Mouse (Mus musculus): ENCODE measurements around the gene Lrtm1.

Gene Lrtm1

DNA sequence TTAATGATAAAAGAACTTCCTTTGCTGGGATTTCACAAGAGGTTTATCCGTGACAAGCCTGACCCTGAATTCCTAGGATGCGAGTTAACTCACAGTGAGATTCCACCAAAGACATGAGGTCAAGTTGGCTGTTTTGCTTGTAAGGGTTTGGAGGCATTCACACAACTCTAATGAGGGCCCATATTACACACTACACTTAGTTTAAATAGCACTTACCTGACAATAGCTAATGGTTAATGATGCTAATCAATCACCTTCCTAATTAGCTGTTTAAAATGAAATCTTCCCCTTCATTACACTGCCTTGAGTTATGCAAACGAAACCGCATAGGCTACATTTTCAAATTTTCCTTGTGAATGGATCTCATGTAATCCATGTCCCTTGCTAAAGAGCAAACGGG is 20.2 kb downstream of the Lrtm1 start:
- no peak for DNase-seq

DNA sequence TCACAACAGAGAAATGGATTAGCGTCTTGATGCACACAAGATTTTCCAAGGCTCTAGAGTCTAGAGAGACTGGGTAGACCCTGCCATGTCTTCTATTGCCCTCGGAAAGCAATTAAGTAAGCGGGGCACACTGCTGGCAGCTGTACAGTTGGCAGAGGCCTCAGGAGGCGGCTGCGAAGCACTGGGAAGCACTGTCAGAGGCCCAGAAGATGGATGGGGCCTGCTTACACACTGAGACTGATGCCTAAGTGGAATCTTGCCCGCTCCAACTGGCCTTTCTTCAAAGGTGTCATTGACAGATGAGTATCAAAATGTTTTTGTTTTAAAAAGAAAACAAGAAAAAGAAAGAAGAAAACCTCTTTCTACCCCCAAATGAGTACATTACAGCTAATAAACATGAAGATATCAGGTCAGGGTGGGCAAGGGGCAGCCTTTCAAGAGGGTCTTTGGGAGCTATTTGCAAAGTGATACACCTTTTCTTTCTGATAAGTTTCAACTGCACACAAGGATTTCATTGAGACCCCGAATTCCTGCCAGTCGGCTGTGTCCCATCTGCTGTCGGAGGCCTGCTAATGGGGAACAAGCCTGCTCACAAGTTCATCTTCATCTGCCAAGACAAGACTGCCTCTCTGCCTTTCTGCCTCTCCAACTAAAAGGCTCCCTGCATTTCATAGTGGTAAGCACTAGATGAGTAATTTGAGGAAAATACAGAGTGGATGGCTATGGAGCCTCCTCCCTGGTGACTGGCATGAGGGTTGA is 22.8 kb downstream of the Lrtm1 start:
- no peak for DNase-seq

DNA sequence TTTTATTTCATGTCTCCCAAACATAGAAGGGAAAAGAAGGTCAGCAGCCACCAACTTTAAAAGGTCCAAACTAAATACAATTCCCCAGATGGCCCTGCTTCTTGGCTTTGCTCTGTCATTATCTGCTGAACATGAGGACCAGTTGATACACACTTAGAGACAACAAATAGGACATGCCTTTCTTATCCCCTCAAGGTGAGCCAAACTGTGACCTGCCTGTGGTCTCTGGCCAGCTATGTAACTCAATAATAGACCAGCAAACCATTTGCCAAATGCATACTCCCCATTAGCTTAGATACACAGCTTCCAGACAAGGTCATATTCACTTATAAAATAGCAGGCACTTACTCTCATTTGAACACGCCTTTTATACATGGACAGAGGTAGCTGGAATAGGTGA is 23.5 kb downstream of the Lrtm1 start:
- DNase-seq = no peak

DNA sequence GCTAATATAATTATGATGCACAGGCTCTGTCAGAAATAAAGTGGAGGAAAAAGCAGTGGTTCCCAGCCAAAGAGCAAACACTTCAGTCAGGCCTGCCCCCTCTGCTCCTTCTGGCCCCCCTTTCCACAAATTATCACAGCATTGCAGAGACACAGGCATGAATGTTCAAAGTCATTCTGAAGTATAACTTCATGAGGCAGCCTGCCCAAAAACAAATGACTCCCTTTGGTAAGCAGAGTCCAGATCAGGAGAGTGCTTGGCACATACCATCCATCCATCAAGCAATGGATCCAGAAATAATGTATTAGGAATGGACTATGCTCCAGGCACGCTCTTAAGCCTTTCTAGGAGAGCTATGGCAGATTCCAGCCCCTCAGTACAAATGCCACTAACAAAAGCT is 24.3 kb downstream of the Lrtm1 start:
- DNase-seq = no peak

DNA sequence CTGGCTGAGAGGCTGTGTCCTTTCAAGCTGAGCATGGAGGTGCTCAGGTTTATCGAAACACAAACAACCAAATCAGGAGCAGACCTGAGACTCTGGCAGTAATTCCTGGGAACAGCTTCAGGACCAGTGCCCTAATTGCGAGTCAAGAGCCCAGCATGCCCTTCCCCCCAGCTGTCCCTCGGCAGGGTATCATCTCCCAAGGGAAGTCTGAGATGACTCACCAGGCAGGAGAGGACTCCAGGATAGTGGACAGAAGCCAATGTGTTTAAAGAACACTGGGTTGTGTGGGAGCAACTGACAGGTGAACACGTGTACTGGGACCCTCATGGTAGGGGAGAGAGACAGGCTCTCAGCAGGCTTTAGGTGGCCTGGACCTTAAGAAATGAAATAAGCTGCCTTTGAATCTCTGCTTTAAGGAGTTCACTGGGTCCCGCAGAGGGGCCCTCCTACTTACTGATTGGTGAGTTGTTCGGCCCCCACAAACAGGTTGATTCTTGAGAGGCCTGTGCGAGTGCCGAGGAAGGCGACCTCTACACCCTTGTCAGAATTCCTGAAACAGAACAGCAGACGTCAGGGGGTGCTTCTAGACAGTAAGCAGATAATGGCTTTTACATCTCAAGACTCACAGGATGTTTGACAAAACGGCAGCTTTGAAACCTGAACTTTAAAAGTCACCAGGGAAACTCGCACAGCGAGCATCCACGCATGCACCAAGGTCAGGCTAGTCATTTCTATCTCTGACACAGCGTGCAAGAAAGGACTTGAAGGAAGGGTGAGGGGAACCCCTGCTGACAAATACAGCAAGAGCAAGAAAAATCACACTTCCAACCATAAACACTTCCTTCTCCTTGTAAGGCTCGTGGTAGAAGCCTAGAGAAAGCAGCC is 34.2 kb downstream of the Lrtm1 start:
- no peak for DNase-seq

DNA sequence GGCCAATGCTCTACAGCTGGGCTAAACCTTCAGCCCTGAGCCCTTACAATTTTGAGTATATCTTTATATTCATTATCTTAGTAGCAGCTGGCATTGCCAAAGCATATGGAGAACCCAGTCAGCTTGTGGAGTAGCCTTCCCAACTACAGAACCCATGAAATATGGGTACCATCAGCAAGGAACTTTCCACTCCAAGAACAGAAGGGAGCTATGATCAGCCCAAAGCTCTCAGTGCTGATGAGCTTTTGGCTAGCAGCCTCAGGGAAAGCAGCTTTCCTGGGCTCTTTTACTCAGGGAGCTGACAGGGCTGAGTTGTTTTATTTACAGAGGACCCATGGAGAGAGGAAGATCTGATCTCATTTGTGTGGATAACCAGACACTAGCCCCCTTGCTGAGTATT is 42.7 kb downstream of the Lrtm1 start:
- DNase-seq = no peak

DNA sequence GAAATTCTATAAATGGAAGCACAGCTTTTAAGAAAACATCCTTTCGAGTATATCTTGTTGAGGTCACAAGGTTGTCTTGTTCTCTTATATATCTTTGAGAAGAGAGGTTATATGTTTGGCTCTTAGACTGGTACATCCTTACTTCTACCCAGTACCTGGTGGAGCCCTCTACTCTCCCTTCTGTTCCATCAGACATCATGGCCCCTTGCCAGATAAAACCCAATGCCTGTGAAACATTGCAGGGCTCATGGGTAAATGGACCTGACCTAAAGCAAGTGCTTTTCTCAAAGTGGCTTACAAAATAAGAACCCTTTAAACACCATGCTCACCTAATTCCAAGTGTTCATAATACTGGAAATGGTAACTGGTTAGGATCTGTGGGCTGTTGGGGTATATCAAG is 43.5 kb downstream of the Lrtm1 start:
- DNase-seq = no peak

DNA sequence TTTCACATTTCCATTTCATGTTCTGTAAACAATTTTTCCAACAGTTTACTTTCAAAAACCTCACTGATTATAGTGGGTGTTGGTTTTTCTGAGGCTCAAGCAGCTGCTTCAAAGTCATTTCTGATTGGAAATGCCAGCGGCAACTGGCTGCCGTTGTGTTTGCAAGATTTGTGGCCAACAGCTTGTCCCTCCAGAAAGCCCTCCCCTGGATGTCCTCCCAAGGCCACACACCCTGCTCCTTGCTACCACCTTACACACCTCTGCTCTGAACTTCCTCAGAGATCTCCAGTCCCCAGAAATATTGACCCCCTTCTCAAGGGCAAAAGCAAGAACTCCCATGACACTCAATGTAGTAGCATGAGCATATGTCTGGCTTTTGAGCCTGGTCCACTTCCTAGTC is 44.7 kb downstream of the Lrtm1 start:
- no peak for DNase-seq

DNA sequence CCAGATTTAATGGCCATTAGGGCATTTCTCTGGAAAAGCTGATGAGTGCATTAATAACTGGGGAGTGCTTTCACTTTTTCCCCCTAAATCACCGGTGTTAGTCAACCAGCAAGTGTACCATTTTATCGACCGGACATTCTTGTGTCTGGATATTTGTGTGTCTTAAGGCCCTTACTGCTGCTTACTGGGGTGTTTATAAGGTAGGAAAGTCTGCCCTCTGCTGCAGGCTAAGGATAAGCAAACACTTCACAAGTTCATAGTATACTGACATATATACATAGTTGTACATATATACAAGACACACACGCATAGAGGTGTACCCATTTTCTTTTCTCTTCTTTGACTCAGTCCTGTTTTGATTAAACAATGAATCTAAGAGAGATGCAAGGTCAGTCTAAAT is 55.7 kb downstream of the Lrtm1 start:
- no peak for DNase-seq

DNA sequence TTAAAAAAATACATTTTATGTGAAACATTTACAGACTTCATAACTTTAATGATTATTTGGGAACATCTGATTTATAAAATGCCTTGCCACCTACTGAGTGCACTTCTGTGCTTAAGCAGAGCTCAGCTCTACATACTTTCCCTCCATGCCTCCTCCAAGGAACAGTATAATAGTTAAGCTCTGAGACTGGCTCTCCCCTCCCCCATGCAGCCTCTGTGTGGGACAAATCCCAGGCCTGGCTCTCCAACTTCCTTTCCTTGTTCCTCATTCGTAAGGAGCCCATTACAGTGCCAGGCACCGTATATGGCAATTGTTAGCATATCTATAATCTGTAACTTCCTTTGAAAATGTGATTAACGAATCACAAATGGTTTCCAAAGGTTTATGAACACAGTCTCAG is 59.4 kb downstream of the Lrtm1 start:
- no peak for DNase-seq

DNA sequence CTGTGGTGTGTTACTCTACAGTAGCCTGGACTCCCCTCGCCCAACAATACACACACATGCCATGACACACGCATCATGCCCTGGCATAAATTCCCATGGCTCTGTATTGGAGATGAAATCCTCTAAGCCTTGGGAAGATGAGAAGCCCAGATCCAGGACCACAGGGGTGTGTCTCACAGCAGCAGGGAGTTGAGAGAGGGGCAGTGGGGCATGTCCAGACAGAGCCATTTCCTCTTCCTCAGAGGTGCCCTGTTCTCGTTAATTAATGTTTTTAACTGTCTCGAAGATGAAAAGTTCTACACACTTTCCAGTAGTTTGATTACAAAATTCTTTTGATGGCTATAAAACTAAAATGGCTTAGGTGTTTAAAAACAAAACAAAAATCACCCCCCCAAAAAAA is 62.2 kb downstream of the Lrtm1 start:
- DNase-seq = no peak

DNA sequence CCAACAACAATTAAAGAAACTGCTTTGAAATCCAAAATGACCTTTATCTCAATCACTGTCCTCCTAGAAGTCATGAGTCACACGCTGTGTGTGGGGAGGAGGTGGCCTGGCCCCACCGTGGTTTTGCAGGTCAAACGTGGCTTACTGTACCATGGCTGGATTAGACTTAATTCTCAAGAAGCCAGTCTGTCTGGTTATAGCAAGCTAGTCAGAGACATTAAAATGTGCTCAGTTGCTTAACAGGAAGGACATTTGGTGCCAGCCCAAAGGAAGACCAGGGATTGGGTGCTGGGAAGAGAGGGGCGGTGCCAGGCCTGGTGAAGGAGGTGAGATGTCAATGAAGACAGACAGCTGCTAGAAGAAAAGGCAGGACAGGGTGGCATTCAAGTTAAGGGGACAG is 62.6 kb downstream of the Lrtm1 start:
- no peak for DNase-seq

DNA sequence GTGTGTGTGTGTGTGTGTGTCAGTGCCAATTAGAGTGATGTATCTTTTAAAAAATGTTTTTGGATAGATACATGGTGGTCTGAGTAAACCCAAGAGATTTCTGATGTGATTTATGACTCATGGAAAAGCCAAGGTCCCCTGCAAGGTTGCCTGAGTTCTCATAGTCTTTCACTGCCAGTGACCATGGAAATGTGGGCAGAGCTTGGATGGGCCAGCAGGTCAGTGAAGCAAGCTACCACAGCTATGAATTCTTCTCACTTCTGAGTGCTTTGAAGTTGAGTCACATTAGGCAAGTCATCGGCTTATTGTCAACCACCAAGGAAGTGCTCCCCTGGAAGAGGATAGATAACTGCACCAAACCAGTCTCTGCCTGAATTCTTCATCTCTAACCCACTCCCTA is 64.2 kb downstream of the Lrtm1 start:
- DNase-seq = no peak

Data from thymus, postnatal 36 days (tissue).